Mouse (Mus musculus) urinary bladder, postnatal 25 days (tissue): ENCODE measurements around the gene Clpsl2.

Experiments used
- DNase-seq: peaks from one replicate; pipeline ENCODE4 v3.0.0; 2022; ENCODE audit warnings: low spot score

Clpsl2 gene

DNA sequence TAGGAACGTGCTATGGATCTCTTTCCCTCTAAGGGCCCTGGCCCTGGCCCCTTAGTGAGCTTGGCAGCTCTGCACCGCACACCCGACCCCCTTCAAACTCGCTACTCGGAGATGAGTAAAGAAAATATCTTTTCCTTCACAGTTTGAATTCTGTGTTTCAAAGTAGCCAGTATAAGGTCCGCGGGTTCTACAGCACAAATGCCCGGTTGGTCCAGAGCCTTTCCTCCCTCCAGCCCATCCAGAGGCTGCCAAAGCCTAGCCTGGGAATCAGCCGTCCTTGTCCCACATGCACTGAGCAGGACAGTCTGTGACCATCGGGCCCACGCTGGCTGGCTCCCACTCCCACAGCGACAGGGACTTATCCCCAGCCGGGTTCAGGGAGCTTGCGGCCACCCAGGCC is at the start of gene Clpsl2:
Clpsl2 (plus strand) TSS at position 301 of the 400 bp plus-strand sequence.
- no peak for DNase-seq

DNA sequence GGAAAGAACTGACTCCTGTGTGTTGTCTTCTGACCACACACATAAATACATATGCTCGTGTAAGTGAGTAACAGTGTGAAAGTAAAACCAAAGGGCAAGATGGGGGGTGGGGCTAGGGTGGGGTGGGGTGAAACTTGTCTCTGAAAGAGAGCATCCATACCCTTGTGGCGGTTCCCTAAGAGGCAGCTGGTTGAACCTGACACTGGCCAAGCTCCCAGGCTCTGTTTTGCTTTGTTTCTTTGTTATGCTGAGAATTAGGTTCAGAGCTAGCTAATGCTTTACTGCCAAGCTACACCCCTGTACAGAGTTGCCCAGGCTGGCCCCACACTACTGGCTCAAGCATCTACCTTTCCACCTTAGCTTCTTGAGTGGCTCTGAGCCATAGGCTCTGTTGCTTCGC is 48.7 kb upstream of the Clpsl2 start:
- no peak for DNase-seq

DNA sequence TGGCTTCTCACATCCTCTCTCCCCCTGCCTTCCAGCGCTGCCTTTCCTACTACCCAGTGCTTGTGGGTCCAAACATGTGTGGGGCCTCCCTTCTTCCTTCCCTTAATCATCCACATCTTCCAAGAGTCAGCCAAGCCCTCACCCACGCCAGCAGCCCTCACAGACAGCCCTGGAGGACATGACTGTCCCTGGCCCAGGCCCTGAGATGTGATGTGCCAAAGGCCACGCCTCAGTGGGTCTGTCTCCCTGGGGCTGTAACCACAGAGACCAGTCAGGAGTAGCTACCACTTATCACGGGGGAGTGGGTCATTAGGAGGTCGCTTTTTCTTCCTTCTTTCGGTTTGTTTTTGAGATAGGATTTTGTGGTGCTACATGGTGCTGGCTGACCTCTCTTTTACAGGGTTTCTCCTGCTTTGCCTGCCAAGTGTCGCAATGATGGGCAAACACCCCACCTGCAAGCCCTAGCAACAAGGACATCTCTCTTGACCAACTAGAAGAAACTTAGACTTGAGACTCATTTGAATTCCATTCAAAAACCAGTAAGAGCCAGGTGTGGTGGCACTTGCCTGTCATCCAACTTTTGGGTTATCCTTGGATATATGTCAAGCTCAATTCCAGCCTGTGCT is 46.9 kb upstream of the Clpsl2 start:
- no peak for DNase-seq

DNA sequence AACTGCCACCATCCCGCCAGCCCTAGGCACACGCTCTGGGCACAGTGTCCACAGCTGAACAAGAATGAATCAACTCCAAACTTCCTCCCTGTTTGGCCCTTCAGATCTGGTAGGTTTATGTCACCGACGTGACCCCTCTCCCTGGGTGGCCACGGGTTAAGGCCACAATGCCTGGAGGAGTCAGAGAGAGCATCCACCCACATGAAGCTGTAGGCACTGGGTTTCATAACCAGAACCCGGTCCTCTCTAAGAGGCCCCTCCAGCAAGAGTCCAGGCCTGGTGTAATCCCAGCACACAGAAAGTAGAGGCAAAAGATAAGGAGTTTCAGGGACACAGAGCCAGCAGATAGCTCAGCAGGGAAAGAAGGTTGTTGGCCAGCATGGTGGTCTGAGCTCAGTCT is 45.0 kb upstream of the Clpsl2 start:
- no peak for DNase-seq

DNA sequence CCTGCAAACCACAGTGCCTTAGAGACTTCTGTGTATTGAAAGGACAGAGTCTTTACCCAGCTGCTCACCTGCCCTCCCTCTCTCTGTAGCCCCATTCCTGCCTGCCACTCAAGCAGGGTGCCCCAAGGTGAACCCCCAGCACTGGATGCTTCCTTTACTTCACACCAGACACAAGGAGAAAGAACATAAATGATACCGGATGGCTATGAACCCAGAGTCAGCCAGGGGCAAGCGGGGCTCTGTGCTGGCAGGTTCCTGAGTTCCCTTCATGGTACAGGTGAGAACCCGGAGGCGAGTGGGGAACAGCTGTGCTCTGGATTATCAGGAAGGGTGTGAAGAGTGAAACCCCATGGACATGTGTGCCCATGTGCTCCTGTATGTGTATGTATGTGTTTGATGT is 43.6 kb upstream of the Clpsl2 start:
- no peak for DNase-seq

DNA sequence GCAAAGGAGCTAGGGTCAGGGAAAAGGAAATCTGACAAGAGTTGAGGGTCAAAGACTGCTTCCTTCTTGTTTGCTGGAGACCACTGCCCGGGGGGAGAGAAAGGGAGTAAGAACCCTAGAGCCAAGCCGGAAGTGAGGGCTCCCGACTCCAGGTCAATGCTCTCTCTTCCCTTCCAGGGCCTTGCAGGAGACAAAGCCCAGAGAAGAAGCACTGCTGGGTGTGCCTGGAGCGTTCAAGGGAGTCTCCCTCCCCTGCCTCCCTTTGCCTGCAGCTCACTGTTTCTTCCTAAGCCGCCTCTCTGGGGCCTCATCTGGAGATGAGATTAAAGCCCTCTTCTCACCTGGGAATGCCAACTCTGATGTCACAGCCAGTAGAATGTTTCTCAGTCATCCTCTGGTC is 42.3 kb upstream of the Clpsl2 start:
- DNase-seq: no peak

DNA sequence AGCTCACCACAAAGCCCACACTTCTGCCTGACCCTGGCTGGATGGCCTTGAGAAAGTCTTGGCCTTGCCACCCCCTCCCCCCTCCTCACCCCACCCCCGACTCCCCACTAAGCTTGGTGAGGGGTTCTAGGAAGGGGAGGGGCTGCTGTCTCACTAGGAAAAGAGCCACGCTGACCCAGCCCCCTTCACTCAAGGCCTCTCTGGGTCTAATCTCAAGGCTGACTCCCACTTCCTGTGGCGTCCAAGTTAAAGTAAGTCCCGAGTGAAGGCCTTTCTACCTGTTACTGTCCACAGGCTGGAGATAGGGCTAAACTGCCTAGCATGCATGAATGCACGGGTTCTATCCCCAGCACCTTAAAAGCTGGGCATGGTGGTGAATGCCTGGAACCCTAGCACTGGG is 41.7 kb upstream of the Clpsl2 start:
- DNase-seq: no peak

DNA sequence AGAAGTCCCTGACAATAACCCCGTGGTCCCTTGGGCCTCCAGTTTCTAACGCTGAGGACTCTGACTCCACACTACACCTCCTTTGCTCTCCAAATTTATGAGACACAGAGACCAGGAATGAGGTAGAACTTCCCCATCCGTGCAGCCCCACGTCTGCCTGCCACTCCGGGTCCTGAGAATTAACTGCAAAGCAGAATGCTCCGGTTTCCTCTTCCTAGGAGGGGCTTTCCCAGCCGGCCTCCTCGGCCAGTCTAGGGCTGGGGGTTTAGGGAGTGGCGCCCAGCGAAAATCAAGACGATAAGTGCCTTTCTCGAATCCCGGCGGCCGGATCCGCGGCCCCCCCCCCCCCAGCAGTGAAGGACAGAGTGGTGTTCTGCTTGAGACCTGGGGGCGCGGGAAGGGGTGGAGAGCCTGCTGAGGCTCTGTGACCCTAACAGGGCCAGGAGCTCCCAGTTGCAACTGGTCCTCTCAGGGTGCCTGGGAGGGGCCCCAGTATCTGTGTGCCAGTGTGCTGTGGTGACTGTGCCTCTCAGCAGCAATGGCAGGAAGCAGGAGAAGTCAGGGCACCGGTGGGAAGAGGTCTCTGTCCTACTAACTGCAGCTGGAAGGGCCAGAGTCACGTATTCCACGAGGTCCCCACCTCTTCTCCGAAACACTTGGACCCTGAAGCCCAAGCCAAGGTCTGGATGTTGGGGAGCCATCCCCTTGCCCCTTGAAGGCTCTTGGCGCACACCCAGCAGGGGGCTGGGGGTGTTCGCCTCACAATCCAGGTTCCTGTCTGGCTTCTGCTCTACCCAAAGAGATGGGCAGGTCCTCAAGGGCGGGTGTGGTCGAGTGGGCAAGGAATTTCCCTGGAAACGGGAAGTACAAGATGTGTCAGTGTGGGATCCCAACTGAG is 38.5 kb upstream of the Clpsl2 start:
- DNase-seq: no peak

DNA sequence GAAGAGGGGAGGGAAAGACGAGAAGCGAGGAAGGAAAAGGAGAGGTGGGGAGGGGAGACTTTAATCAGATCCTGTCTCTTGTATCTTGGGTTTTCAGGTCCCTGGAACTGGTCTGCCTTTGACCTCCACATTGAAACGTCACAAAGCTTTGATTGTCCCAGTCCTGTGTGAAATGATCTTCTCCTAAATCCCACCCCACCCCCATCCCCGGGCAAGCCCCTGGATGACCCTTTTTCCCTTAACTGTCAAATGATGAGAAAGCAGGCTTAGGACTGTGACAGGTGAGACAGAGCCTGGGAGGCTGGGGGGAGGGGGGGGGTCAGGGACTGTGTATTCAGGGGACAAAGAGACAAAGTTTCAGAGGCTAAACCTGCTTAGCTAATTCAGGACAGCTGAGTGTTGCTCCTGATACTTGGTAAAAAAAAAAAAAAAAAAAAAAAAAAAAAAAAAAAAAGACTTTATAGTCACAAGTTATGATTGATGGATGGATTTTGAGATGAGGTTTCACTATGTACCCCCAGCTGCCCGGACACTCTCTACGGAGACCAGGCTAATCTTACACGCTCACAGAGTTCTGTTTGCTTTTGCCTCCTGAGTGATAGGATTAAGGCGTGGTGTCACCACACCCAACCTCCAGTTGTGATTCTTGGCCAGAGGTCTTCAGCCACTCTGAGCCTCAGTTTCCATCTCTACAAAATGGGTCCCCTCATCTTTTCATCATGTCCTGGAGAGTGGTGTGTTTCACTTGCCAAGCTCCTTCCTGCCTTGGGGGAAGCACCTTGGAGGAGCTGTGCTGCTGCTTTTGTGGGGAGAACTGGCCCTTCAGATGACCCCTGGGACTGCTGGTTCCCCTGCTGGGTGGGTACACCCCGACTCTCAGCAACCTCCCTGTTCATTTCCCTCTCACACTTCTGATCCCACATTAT is 37.3 kb upstream of the Clpsl2 start:
- DNase-seq: no peak

DNA sequence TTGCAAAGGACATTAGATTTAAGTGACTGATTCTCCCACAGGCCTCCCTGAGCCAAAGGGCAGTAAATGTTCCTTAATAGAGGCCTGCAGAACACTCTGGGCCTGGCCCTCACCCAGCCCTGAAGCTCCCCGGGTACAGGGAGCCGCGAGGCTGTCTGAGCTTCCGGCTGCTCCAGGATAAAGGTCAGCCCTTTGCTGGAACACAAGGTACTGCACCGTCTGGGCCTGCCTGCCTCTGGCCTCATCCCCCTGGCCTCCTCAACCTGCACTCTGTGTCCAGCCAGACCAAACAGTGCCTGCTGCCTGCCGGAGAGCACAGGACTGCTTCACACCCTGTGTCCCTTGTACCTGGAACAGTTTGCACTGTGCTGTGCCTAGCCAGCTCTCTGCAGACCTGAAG is 36.5 kb upstream of the Clpsl2 start:
- no peak for DNase-seq

DNA sequence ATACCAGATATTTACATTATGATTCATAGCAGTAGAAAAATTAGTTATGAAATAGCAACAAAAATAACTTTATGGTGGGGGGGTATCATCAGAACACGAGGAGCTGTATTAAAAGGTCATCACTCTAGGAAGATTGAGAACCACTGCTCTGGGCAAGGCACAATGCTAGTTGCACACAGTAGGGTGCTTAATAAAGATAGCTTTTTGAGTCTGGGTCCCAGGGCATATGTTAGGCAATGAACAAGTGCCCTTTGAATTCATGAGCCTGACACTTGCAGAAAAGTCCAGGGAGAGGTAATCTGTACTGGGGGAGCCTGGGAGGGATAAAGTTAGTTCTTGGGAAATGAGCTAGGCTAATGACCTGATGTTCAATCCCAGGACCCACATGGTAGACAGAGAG is 35.9 kb upstream of the Clpsl2 start:
- no peak for DNase-seq

DNA sequence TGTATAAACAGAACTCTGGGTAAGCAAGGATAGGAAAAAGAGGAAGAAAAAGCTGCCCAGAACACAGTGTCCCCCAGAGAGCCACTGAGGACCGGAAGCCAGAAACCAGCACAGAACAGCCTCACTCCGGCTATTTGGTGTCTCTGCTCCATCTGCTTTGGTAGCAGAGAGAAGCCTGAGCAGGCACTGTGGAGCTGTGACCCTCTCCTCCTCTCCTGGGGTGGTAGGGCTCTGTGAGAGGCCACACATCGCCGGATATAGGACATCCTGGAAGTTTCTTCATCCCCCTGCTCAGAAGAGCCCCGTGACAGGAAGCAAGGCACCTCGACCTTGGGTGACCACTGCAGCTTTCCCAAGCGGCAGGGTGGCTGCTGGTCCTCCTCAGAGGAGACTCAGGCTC is 35.4 kb upstream of the Clpsl2 start:
- no peak for DNase-seq

DNA sequence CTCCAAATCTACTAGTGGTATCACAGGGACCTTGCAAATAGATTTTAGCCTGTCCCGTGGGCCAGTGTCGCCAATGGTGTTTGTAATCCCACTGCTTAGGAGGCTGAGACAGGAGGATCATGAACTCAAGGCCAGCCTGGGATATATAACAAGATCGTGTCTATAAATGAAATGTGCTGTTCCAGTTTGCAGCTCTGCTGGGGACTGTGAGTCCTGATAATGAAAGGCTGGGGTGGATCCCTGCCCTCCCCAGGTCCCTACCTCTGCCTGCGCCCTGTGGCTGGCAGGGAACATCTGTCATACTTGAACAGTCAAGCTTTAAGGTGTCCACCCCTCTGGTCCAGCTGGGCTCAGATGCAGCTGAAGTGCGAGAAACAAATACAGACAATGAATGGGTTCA is 34.7 kb upstream of the Clpsl2 start:
- no peak for DNase-seq

DNA sequence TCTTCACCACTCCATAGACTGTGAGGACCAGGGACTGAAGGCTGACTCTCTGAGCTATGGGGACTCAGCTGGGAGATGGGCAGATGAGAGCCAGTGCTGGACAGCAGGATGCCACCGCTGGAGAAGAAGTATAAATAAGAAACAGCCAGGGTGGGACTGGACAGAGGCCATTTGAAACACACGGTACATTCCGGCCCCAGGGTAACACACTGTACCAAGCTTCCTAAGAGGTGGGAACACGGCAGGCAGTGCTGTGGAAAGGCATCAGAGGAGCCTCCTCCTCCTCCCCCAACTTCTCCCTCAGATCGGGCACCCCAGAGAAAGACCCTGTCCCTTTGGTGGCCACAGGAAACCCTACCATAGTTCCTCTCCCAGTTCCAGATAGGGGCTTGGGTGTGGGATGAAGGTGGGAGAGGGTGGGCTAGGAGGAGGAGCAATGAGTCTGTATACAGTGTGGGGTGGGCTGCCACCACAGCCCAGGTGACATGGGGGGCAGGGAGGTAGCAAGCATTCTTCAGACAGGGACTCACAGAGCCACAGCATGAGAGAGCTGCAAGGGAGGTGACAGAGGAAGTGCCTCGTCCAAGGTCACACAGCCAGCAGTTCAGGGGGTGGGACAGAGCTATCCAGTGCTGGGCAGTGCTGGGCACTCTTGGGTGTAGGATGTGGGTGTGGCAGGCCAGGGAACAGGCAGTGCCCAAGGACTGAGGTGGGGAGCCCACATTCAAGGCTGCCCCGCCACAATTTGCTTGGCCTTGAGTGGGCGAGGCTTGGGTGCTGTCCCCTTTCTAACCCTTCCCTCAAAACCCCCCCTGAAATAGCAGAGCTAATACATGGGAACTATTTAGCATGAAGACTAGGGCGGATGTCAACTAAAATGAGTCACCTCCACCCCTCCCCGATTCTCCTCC is 33.5 kb upstream of the Clpsl2 start:
- no peak for DNase-seq

DNA sequence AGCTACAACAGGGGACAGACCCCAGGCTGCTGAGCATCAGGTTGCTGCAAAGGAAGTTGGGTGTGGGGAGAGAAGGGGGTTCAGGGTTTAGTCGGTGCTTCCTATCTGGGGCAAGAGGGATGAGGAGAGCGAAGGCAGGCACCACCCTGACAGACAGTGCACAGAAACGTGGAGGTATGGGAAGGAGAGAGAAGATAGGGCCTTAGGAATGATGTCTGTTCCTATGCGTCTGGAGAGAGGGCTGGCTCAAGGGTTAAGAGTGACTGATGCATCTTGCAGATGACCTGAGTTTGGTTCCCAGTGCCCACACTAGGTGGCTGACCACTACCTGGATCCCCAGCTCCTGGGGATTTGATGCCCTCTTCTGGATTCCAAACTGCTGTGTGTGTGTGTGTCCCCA is 32.3 kb upstream of the Clpsl2 start:
- DNase-seq: no peak

DNA sequence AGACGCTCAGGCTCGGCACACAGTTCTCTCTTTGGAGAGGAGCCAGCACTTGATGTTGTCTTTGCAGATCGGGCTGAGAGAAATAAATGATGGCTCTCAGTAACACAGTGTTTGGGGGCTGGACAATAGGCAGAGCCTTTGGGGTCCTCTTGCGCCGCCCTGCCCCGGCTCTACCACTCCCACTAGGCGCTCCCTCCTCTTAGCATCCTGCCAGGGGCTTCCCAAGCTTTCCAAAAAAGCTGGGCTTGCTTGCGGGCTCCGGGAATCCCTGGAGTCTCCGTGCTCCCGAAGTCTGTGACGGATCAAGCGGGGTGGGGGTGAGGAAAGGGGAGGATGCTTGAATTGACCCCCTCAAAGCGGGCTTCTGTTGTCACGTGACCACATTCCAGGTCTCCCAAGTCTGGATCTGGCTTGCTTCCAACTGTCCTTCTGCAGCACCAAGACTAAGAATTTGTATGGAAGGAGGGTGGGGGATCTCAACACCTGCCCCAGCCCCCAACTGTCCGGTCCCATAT is 31.7 kb upstream of the Clpsl2 start, which contains the start of gene Fkbp5:
Fkbp5 (minus strand) TSS at position 87 of the 515 bp plus-strand sequence.
- DNase-seq: peak; percentile 68

DNA sequence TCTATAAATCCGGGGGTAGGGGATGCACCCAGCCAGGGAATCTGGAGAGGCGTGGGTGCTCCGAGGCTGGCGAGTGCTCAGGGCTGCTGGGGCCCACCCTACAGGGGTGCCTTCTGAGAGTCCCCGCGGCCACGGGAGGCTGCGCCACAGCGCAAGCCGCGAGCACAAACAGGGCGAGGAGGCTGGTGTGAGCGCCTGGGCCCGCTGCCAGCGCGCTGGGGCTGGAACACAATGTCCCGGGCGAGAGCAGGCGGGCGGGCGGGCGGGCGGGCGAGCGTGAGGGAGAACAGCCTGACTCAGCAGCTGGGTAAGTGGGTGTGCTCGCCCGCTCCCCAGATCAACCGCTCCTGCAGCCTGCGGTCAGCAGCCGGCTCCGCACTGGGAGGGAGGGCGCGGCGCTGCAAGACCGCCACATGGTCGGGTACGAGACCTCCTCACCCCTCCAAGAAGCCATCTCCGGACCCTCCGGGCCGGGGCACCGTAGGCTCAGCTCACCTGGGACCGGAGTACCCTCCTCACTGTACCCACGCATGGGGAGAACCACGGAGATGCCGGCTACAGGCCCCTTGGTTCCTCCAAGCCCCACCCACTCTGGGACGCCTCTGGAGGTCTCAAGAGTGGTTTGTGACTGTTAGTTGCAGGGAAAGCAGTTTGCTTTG is 31.1 kb upstream of the Clpsl2 start:
- DNase-seq: peak; percentile 89

DNA sequence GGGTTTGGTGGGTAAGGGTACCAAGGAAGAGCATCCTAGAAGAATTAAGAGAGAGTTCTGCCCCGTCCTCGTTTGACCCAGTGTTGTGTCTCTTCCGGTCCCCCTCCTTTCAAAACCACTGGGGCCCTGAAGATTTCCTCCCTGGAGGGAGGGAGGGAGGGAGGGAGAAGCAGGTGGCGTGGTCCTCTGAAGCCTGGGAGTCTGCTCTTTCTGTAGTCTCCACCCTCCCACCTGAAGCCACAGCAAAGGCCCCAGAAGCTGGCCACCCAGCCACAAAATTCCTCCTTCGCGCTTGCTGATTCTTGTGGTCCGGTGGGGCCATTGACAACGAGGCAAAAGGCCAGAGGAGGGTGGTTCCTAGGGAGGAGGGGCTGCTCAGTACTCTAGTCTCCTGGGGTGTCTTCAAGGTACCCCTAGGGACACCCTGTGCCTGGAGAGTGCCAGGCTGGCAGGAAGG is 30.6 kb upstream of the Clpsl2 start:
- no peak for DNase-seq

DNA sequence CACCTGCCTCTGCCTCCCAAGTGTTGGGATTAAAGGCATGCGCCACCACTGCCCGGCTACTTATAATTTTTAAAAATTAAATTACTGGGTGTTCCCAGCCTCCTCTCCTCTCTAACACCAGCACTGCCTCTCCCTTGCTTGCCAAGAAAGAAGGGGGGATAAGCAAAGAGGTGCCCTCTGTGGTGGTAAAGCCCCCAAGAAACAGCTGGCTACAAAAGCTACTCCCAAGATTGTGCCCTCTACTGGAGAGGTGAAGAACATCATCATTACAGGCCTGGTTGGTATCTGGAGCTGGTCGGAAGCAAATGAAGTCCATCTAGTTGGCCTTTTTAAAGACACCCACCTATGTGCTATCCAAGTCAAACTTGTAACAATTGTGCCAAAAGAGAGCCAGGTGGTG is 29.4 kb upstream of the Clpsl2 start:
- no peak for DNase-seq

DNA sequence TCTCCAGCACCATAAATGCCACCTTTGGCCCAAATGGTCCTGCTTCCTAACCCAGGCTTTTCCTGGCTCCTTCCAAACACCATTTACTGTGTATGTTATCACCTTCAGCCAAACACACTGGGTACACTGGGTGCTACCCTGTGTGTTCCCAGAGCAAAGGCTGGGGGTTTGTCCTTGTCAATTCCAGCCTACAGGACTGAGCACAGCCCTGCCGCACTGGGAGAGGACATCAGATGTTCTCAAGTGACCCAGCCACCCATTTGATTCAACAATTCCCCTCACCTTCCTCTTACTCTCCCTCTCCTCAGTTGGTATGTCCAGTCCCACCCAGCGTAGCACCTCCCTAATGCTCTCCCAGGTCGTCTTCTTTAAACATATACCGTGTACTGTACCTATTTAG is 28.6 kb upstream of the Clpsl2 start:
- DNase-seq: no peak
